Mouse (Mus musculus) T-helper 1 cell (primary cell): ENCODE measurements around the gene Spata31d1d.

Source experiments
- in situ Hi-C: fragments of 300-600 bp; cut with MboI, MseI; formaldehyde crosslinking; loops from one replicate; pipeline ENCODE4 v1.15.1; 2025; ENCODE audit warnings: high pct_unique_total_duplicates

Gene Spata31d1d

DNA sequence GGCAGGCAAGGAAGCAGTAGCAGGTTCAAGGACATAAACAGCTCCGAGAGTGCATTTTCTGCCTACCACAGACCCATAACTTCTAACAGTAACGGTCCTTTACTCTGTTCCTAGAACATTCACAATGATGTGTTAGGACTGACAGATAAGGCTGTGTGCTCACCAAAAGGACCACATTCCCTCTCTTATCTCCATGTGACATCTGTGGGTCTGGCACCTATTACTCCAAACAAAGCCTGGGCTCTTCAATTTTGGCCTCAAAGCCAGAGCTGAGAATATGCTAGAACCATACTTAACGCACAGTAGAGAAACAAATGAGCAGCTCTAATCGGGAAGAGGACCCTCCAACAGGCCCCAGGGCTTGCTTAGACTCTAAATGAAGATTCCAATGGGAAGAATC is 51.6 kb downstream of the Spata31d1d start:
- in situ Hi-C loops: no loop called here

DNA sequence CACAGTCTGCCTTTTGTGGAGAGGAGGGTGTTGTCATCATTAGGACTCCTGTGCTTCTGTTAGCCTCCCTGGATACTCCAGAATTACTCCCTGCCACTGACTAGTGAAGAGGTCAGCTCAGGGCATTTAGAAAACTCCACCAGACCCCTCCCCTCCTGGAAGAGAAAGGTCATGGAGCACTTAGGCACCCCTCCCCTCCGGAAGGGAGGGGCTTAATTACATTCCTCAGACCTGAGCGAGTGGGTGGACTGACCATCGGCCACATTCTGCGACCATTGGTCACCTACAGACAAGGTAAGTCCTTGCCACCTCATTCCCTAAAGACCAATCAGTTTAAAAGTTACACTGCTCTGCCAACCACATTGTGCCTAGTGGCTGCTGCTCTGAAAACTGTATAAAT is 52.2 kb downstream of the Spata31d1d start:
- in situ Hi-C loops: no loop called here

DNA sequence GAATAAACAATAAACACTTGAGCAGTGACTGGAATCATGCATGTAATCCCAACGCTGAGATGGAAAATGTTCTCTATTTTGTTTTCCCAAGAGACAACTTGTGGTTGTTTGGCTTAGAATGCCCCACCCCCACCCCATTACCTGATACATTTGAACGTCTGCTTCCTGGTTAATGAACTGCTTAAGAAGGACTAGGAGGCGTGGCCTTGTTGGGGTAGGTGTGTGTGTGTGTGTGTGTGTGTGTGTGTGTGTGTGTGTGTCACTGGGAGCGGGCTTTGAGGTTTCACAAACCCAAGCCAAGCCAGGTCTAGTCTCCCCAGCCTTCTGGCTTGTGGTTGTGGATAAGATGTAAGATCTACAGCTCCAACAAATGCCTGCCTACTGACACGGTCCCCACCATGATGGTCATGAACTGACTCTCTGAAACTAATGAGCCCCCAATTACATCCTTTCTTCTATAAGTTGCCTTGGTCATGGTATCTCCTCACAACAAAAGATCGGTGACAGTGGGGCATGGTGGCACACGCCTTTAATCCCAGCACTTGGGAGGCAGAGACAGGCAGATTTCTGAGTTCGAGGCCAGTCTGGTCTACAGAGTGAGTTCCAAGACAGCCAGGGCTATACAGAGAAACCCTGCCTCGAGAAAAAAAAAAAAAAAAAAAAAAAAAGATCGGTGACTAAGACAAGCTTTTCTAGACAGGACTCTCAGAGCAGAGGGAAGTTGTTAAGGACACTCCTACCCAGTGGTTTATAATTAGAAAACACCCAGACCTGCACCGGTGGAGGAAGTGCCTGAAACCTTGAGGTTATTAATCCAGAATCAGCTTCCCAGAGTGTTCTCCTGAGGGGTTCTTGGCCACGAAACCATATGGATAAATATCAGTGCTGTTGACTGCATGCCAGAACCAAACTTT is 55.0 kb downstream of the Spata31d1d start:
- in situ Hi-C loops: no loop called here
